Mouse (Mus musculus) embryonic facial prominence, embryonic 13.5 days (tissue): Measurements from ENCODE around the gene Filip1l. TPM values are rescaled to one million over a fixed set of nuclear protein-coding genes. Genes with fewer than 3 reads are reported as not detected.
A peak's percentile ranks its signal among the peaks of the same experiment; 100 is the strongest.

ENCODE experiments used
- ATAC-seq: fragments of 200-750 bp; cut with Nextera tagmentation; 2 replicates; pipeline ENCODE4 v1.8.0; 2017; ENCODE audit warnings: low read depth; ENCODE audit not compliant: insufficient number of reproducible peaks, insufficient read depth, low FRiP score, low TSS enrichment
- H3K27ac ChIP-seq: fragments of 300-500 bp; sonication (generic); 2 replicates; pipeline ENCODE4 v1.5.1; 2015; ENCODE audit warnings: moderate library complexity, mild to moderate bottlenecking, inconsistent platforms
- H3K27me3 ChIP-seq: fragments of 300-500 bp; sonication (generic); 2 replicates; pipeline ENCODE4 v1.6.1; 2015; ENCODE audit warnings: mild to moderate bottlenecking, inconsistent platforms
- H3K36me3 ChIP-seq: fragments of 300-500 bp; sonication (generic); 2 replicates; pipeline ENCODE4 v1.6.1; 2015; ENCODE audit warnings: mild to moderate bottlenecking, inconsistent platforms
- H3K4me1 ChIP-seq: fragments of 300-500 bp; sonication (generic); 2 replicates; pipeline ENCODE4 v1.6.1; 2015; ENCODE audit warnings: inconsistent platforms
- H3K4me2 ChIP-seq: fragments of 300-500 bp; sonication (generic); 2 replicates; pipeline ENCODE4 v1.6.1; 2015; ENCODE audit warnings: moderate library complexity, mild to moderate bottlenecking, inconsistent platforms
- H3K4me3 ChIP-seq: fragments of 300-500 bp; sonication (generic); 2 replicates; pipeline ENCODE4 v1.5.1; 2015; ENCODE audit warnings: mild to moderate bottlenecking, inconsistent platforms
- H3K9ac ChIP-seq: fragments of 300-500 bp; sonication (generic); 2 replicates; pipeline ENCODE4 v1.6.1; 2015; ENCODE audit warnings: mild to moderate bottlenecking, inconsistent platforms
- H3K9me3 ChIP-seq: fragments of 300-500 bp; sonication (generic); 2 replicates; pipeline ENCODE4 v1.6.1; 2016; ENCODE audit warnings: inconsistent platforms
- WGBS: fragments of 180-500 bp; shearing (Covaris S2); methylation state at CpG from one replicate; pipeline ENCODE4 v1.1.7; 2015; ENCODE audit warnings: mixed read lengths; 5-methylcytosine and 5-hydroxymethylcytosine counted together
- polyA plus RNA-seq: library from polyadenylated mRNA; unstranded; fragments of >200 nt; fragmentation: Nextera tagmentation; extraction: Ambion mirVana; gene quantifications from 2 replicates; pipeline ENCODE4 v1.2.1, GENCODE M21; 2015

The Filip1l gene
- polyA plus RNA-seq, 1 experiment from 2014 or later = 24.0 TPM

DNA sequence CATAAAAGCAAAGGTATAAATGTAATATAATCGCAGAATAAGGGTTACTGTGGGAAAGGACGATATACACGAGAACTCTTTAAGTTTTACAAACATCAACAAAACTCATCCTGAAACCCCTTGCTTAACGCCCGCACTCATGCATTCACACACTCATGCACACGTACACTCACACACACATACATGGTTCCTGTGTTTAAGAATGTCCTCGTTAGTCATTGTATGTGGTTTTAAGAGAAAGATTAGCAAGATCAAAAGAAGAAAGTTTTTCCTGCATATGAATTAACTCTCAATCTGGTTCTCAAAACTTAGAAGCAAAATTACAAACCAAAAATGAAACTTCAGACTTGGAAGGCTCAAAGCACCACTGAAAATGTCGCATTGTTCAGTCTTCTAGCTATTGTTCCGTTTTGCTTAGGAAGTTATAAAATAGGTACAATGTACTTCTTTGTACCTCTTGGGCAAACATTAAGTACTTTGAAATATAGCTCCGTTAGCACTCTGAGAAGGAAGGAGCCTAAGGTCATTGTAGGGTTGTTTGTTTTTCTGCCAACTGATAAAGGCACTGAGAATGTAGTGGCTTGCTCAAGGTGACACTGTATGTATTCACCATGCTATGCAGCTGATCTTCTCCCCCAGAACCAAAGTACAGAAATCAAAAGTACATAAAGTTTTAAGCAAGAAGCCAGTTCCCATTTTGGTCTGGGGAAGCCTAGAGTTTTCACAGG is 142.7 kb downstream of the Filip1l start:
- Histone ChIP-seq H3K4me3 (no peak overlapping the region), H3K27me3 (no peaks in the 10 kb centered on the region), H3K36me3 (no peaks in the 10 kb centered on the region), H3K4me1 (peaks cover 10% of the 10 kb centered on the region), H3K9ac (no peak overlapping the region), H3K27ac (no peak overlapping the region), H3K9me3 (no peaks in the 10 kb centered on the region), H3K4me2 (no peak overlapping the region)
- ATAC-seq = no peak
- WGBS = 85% methylated on average over 10 of the region's 10 CpGs

DNA sequence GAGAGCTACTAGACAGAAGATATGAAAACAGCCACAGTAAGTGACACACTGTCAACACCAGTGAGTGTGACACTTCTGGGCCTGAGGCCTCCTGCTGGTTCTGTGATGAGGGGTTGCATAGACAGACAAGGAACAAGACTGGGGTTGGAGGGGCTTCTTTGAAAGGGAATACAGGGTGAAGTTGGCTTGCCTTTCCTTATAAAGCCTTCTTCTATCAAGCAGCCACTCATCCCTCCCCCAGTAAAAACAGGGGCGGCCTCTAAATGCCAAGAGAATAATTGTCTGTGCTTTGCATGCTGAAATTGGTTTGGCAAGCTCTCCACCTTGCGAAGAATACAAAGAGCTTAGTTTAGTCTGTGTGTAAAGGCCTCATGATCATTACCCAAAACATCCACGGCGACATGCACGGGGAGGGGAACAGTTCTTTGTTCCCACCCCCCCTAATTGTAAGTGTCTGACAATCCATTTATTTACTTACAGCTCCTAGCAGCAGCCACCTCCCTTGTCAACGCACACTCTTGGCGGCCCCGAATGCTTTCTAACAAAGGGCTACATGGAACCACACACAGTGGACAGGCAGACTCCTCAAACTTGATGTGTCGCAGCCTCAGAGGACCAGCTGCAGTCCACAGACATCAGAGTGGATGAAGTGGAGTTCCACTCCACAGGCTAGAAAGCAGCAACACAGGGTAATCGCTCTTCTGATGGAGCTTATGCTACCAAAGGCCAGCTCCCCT is 143.7 kb downstream of the Filip1l start:
- 0 out of 2 replicates have a peak, but pooled peaks have one; percentile 48 for ATAC-seq
- no peak overlapping the region for H3K4me3 ChIP-seq
- peaks cover 10% of the 10 kb centered on the region for H3K4me1 ChIP-seq
- no peaks in the 10 kb centered on the region for H3K9me3 ChIP-seq
- H3K9ac ChIP-seq = no peak overlapping the region
- no peaks in the 10 kb centered on the region for H3K36me3 ChIP-seq
- no peak overlapping the region for H3K4me2 ChIP-seq
- no peak overlapping the region for H3K27ac ChIP-seq
- WGBS = 63% methylated on average over 10 of the region's 10 CpGs
- no peaks in the 10 kb centered on the region for H3K27me3 ChIP-seq

DNA sequence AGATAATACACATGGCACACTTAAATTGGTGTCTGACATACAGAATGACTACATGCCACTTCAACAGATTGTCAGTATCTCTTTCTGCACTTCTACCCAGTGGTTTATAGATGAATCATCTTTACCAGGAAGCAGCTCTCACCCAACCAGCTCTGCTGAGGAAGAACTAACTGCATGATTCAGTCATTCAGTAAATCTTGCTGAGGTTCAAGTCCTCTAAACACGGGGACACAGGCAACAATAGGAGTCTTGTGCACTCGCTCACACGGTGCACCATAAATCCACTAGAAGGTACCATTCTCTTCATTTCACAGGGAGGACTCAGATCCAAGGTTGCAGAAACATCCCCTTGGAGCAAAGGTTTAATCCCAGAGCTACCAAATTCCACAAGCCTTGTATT is 148.0 kb downstream of the Filip1l start:
- Histone ChIP-seq H3K9ac (no peak overlapping the region), H3K4me3 (no peak overlapping the region), H3K27ac (no peak overlapping the region), H3K4me1 (peaks cover 15% of the 10 kb centered on the region), H3K36me3 (no peaks in the 10 kb centered on the region), H3K27me3 (no peaks in the 10 kb centered on the region), H3K4me2 (no peak overlapping the region), H3K9me3 (no peaks in the 10 kb centered on the region)
- ATAC-seq = no peak
- 70% methylated on average over 3 of the region's 3 CpGs for WGBS

DNA sequence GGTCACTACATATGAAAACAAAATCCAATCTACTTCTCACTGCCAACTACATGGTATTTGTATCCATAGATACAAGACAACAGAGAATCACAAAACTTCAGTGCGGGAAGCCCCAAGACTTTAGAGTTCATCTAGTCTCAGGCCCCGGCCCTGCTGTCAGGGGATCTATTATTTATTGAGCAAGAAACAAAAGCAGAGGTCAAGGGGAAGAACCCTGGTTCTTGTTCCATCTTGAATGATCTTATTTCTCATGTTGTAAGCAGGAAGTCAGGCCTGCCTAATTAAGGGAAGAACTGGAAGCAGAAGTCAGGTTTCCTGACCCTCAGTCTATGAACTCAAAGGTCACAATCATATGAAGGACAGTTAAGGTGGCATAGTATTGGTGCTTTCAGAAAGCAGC is 149.3 kb downstream of the Filip1l start:
- WGBS = 52% methylated on average over 2 of the region's 2 CpGs
- no peaks in the 10 kb centered on the region for H3K36me3 ChIP-seq
- no peak for ATAC-seq
- H3K27me3 ChIP-seq = no peaks in the 10 kb centered on the region
- H3K4me3 ChIP-seq = no peak overlapping the region
- H3K4me1 ChIP-seq = peaks cover 5% of the 10 kb centered on the region; the same call in 1 of the 2 replicates
- no peak overlapping the region for H3K9ac ChIP-seq
- no peaks in the 10 kb centered on the region for H3K9me3 ChIP-seq
- H3K27ac ChIP-seq = no peak overlapping the region
- H3K4me2 ChIP-seq = no peak overlapping the region

DNA sequence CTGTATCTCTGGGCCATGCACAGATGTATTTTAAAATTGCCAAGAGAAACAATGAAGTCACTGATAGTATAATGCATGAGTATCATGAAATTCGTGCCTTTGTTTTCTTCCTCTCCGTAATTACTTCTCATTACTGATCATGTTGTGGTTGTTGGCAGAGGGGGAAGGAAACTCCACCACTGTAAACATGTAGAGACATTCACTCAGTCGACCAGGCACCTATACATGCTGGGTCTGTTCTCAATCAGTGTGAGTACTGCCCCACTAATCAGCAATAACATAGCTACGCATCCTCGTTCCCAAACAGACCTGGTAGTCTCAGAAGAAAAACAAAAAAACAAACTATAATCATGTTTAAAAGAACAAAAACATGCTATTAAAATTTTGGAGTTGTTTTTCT is 149.9 kb downstream of the Filip1l start:
- 39% methylated on average over 5 of the region's 5 CpGs for WGBS
- no peaks in the 10 kb centered on the region for H3K27me3 ChIP-seq
- H3K9me3 ChIP-seq = no peaks in the 10 kb centered on the region
- H3K4me1 ChIP-seq = peaks cover 5% of the 10 kb centered on the region; the same call in 1 of the 2 replicates
- H3K36me3 ChIP-seq = no peaks in the 10 kb centered on the region
- no peak overlapping the region for H3K4me2 ChIP-seq
- H3K27ac ChIP-seq = peak overlapping the region; percentile 22; the same call in 1 of the 2 replicates
- ATAC-seq = no peak
- no peak overlapping the region for H3K9ac ChIP-seq
- H3K4me3 ChIP-seq = no peak overlapping the region

DNA sequence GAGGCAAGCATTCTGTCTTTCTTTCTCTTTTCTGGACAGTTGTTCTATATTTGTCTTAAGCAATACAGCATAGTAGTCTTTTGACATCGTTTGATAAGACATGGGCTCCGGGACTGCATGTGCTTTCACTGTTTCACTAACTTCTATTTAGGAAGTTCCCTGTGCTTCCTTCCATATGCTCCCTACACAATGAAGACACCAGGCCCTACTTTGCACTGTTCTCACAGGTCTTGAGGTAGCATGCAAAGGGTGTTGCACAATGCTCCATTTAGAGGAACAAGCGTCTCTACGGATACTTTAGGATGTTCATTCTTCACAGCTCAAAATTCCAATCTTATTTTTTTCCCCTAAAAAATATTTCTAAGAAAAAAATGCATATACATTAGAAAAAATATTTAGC is 151.8 kb downstream of the Filip1l start:
- ATAC-seq = no peak
- no peak overlapping the region for H3K4me3 ChIP-seq
- peaks cover 5% of the 10 kb centered on the region; the same call in 1 of the 2 replicates for H3K4me1 ChIP-seq
- 86% methylated on average over 4 of the region's 4 CpGs for WGBS
- no peak overlapping the region for H3K4me2 ChIP-seq
- no peaks in the 10 kb centered on the region for H3K27me3 ChIP-seq
- no peaks in the 10 kb centered on the region for H3K9me3 ChIP-seq
- H3K36me3 ChIP-seq = no peaks in the 10 kb centered on the region
- H3K27ac ChIP-seq = no peak overlapping the region
- H3K9ac ChIP-seq = no peak overlapping the region

DNA sequence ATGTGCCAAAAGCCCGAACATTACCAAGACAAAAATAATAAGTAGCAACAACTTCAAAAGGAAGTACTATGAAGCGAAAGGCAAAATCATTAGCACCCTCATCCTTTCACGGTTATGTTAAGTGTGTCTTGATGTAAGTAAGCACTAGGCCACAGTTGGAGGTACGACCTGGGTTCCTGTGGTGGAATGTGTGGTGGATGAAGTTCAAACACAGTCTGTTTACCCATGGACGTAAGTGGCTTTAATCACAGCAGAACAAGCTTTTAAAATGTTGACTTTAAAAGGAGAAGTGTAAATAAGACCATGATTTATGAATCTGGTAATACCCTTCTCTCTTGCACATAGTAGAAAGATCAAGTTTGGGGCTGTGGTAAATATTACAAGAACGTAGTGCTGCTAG is 153.2 kb downstream of the Filip1l start:
- Histone ChIP-seq H3K9me3 (no peaks in the 10 kb centered on the region), H3K4me1 (peaks cover 5% of the 10 kb centered on the region; the same call in 1 of the 2 replicates), H3K9ac (no peak overlapping the region), H3K4me2 (no peak overlapping the region), H3K27me3 (no peaks in the 10 kb centered on the region), H3K36me3 (no peaks in the 10 kb centered on the region), H3K27ac (no peak overlapping the region), H3K4me3 (no peak overlapping the region)
- ATAC-seq = no peak
- 87% methylated on average over 6 of the region's 6 CpGs for whole genome bisulfite sequencing

DNA sequence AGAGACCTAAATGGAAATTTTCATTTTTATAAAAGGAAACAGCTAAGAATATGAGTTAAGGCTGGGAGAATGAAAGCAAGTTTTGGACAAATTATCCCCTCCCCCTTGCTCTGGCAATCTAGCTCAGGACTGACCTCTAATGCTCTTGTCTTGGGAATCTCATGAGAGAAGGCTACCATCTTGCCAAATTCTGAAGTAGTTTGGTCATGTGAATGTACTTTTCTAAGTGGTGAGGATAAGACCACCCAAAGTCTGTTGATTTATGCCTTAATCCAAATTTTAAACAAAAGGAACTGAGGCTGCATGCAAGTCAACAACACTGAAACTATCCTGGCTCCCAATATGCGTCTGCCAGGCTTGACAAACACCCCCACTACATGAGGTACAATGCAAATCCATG is 155.5 kb downstream of the Filip1l start:
- Histone ChIP-seq H3K27ac (no peak overlapping the region), H3K36me3 (no peaks in the 10 kb centered on the region), H3K27me3 (no peaks in the 10 kb centered on the region), H3K4me1 (no peaks in the 10 kb centered on the region), H3K4me2 (no peak overlapping the region), H3K9ac (no peak overlapping the region), H3K4me3 (no peak overlapping the region), H3K9me3 (no peaks in the 10 kb centered on the region)
- ATAC-seq = no peak
- 78% methylated on average over 1 of the region's 1 CpGs for WGBS

DNA sequence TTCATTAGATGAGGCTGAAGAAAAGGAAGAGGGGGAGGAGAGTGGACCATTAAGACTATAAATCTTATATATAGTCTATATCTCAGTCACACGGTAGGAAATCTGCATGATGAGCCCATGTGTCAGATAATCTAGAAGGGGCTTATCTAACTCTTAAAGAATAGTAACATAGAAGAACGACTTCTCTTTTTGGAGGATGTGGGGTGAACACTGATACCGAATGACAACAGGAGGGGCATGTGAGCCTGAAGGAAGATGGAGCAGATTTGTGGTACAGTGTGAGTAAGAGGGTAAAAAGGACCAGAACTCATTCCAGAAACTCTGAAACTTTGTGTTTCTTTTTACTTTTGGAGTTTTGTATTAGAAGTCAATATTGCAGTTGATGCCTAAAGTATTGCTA is 156.2 kb downstream of the Filip1l start:
- Histone ChIP-seq H3K36me3 (no peaks in the 10 kb centered on the region), H3K4me3 (no peak overlapping the region), H3K4me1 (no peaks in the 10 kb centered on the region), H3K27me3 (no peaks in the 10 kb centered on the region), H3K4me2 (no peak overlapping the region), H3K9me3 (no peaks in the 10 kb centered on the region), H3K27ac (no peak overlapping the region), H3K9ac (no peak overlapping the region)
- WGBS = 89% methylated on average over 3 of the region's 3 CpGs
- no peak for ATAC-seq

DNA sequence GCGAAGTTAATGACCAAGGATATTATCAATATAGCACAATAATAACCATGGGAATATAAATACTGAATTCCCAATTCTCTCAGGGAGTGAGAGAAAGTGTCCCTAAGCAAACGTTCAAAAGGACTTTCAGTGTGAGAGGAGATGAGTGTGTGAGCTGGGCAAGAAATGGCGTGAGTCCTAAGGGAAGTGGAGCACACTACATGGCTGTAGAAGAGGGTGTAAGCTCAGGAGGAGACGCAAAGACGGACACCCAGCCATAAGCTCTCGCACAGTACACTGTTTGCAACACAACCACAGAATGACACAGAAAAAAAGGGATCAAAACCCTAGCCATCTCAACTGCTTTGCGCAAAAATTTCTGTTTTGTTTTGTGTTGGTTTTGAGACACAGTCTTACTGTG is 160.7 kb downstream of the Filip1l start:
- no peak overlapping the region for H3K4me3 ChIP-seq
- no peak overlapping the region for H3K27ac ChIP-seq
- H3K4me1 ChIP-seq = peaks cover 8% of the 10 kb centered on the region; the same call in 1 of the 2 replicates
- H3K36me3 ChIP-seq = no peaks in the 10 kb centered on the region
- H3K9me3 ChIP-seq = no peaks in the 10 kb centered on the region
- no peaks in the 10 kb centered on the region for H3K27me3 ChIP-seq
- no peak overlapping the region for H3K4me2 ChIP-seq
- H3K9ac ChIP-seq = no peak overlapping the region
- WGBS = 82% methylated on average over 7 of the region's 7 CpGs
- ATAC-seq = no peak

DNA sequence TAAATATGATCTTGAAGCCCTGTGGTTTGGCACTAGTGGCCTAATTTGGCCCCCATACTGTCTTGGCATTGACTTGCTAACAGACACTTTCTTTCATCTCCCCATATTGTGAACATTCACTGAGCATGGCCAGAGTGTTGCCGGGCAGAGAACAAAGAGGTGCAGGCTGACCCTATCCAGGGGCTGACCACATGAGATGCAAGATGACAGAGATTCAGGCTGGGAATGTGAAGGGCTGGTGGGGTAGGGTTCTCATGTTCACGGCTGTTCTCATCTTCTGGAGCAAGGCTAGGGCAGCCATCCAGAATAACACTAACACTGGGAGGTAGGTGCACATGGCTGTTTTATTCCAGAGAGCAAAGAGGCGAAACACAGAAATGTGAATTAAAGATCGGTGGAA is 161.5 kb downstream of the Filip1l start:
- WGBS = 79% methylated on average over 4 of the region's 4 CpGs

DNA sequence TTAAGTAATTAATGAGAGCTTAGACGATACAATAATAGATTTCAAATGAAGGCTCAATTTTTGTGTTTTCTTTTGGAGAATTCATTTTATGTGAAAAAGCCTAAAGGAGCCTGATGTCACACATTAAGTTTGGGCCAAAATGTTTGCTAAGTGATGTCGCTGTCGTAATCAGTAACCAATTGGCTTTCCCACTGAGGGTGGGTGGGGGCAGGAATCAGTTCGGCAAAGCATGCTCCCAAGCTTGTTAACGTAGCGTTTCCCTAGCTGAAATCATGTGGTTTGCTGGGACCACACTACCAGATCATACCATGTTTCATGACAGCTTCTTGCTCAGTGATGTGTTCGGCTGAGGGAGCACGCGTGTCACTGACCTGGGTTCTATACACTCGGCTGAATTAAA is 162.7 kb downstream of the Filip1l start:
- H3K27me3 ChIP-seq = no peaks in the 10 kb centered on the region
- H3K4me3 ChIP-seq = no peak overlapping the region
- H3K4me1 ChIP-seq = peaks cover 8% of the 10 kb centered on the region; the same call in 1 of the 2 replicates
- no peaks in the 10 kb centered on the region for H3K9me3 ChIP-seq
- WGBS = 69% methylated on average over 10 of the region's 10 CpGs
- no peak overlapping the region for H3K9ac ChIP-seq
- no peak overlapping the region for H3K4me2 ChIP-seq
- H3K36me3 ChIP-seq = no peaks in the 10 kb centered on the region
- ATAC-seq = no peak
- no peak overlapping the region for H3K27ac ChIP-seq

More for the DNA sequence above, 161.5 kb downstream of the Filip1l start:
- Histone ChIP-seq H3K4me1 (peaks cover 8% of the 10 kb centered on the region; the same call in 1 of the 2 replicates), H3K9me3 (no peaks in the 10 kb centered on the region), H3K27me3 (no peaks in the 10 kb centered on the region), H3K9ac (no peak overlapping the region), H3K4me3 (no peak overlapping the region), H3K27ac (no peak overlapping the region), H3K36me3 (no peaks in the 10 kb centered on the region), H3K4me2 (no peak overlapping the region)
- ATAC-seq = no peak
